Mouse (Mus musculus): ENCODE measurements at regions not wholly inside any gene's neighbourhood (a gene's known extent, or its start where the extent isn't known, plus 50 kb on each side); places are given as distances from the start of the nearest gene placed in this dataset.
A peak's percentile ranks its signal among the peaks of the same experiment; 100 is the strongest.

GRCm38 (mm10) chr12:35758916-35759315, 166.5 kb upstream of the Agr3 start:
- TF ChIP-seq POLR2A (IDR thresholded peaks at IDR 0.05; ENCODE audit: low read depth, low read length) (no peak), EP300 (IDR thresholded peaks at IDR 0.05; ENCODE audit: low read length) (peak; percentile 34; the same call in 1 of the 2 replicates), CTCF (conservative IDR thresholded peaks at IDR 0.05 in 1 of 2, IDR thresholded peaks at IDR 0.05 in 1 of 2; ENCODE audit: low read depth in 2 of 2, low read length in 2 of 2) (no peak), UBTF (IDR thresholded peaks at IDR 0.05; ENCODE audit: low read depth, low read length) (no peak), E2F4 (IDR thresholded peaks at IDR 0.05; ENCODE audit: insufficient replicate concordance, low read depth, low read length) (no peak)

All from CH12.LX (cell line).